In genomic region chr10:116017845-116018479, GRCm38 (mm10) we compare ENCODE assay signal across 8 mouse cellular contexts. TPM values are rescaled to one million over a fixed set of nuclear protein-coding genes. Genes with fewer than 3 reads are reported as not detected.
A peak's percentile ranks its signal among the peaks of the same experiment; 100 is the strongest.
DNase-seq lines count a peak whose midpoint lies in the region; ATAC-seq and TF ChIP-seq lines count a peak whose summit lies in the region.

Gene Ptprr, plus strand, starts transcription at chr10:116018213.

- DNase-seq in brain, embryonic 18.5 days (ENCODE audit: low read depth, low spot score) = peak; percentile 86
- DNase-seq in forebrain, embryonic 11.5 days (ENCODE audit: low spot score) = peak; percentile 90
- peak; percentile 92 for DNase-seq in layer of hippocampus, adult 9-11 months
- DNase-seq in lung, adult 2 months = peak; percentile 6
- DNase-seq in ovary, postnatal 14 days (ENCODE audit: low spot score) = peak; percentile 16
- DNase-seq in spleen, postnatal 4 days (ENCODE audit: low spot score in 2 of 2) = no peak

- H3K27me3 ChIP-seq in E14TG2a.4 (ENCODE audit: insufficient read depth, low read length) = peaks cover 14% of the 10 kb centered on the region
- no peaks in the 10 kb centered on the region for H3K27me3 ChIP-seq in forebrain, embryonic 11.5 days (ENCODE audit: control insufficient read depth, insufficient read depth, low read length)
- H3K27me3 ChIP-seq in hindbrain, embryonic 12.5 days = no peaks in the 10 kb centered on the region

- no peaks in the 10 kb centered on the region for H3K36me3 ChIP-seq in E14TG2a.4 (ENCODE audit: insufficient read depth, low read length)
- no peaks in the 10 kb centered on the region for H3K36me3 ChIP-seq in forebrain, embryonic 11.5 days (ENCODE audit: control insufficient read depth, insufficient read depth, low read length)
- H3K36me3 ChIP-seq in hindbrain, embryonic 12.5 days = no peaks in the 10 kb centered on the region

- H3K4me3 ChIP-seq in E14TG2a.4 (replicated peaks; ENCODE audit: low read length) = peak within 1 kb of the TSS; percentile 82
- peak within 1 kb of the TSS; percentile 34 for H3K4me3 ChIP-seq in forebrain, embryonic 11.5 days (ENCODE audit: low read depth, low read length)
- peak within 1 kb of the TSS; percentile 53 for H3K4me3 ChIP-seq in hindbrain, embryonic 12.5 days
- H3K4me3 ChIP-seq in lung, adult 2 months (replicated peaks; ENCODE audit: extremely low read depth, low read depth, low read length) = peak within 1 kb of the TSS; percentile 43

- peak within 1 kb of the TSS; percentile 54 for H3K9ac ChIP-seq in forebrain, embryonic 11.5 days (ENCODE audit: low read length)
- H3K9ac ChIP-seq in hindbrain, embryonic 12.5 days = peak within 1 kb of the TSS; percentile 62

- ATAC-seq in forebrain, embryonic 11.5 days (replicated peaks; ENCODE audit: low FRiP score) = peak; percentile 96
- ATAC-seq in hindbrain, embryonic 12.5 days (ENCODE audit: low FRiP score) = peak; percentile 97

- peak; percentile 51 for TF ChIP-seq CTCF in E14TG2a.4 (conservative IDR thresholded peaks at IDR 0.05; ENCODE audit: low read length)
- 0 out of 2 replicates have a peak, but pooled peaks have one; percentile 3 for TF ChIP-seq CTCF in lung, adult 2 months (IDR thresholded peaks at IDR 0.05; ENCODE audit: insufficient read depth, low read length)

- no peak for TF ChIP-seq POLR2A in lung, adult 2 months (IDR thresholded peaks at IDR 0.05; ENCODE audit: borderline replicate concordance, extremely low read depth, low read depth, low read length)

- no peak within 1 kb of the TSS for H3K27ac ChIP-seq in forebrain, embryonic 11.5 days (ENCODE audit: low read depth, low read length)
- peak within 1 kb of the TSS; percentile 60 for H3K27ac ChIP-seq in hindbrain, embryonic 12.5 days

- H3K9me3 ChIP-seq in E14TG2a.4 (ENCODE audit: low read length) = no peaks in the 10 kb centered on the region
- no peaks in the 10 kb centered on the region for H3K9me3 ChIP-seq in forebrain, embryonic 11.5 days (ENCODE audit: control insufficient read depth, low read length)
- no peaks in the 10 kb centered on the region for H3K9me3 ChIP-seq in hindbrain, embryonic 12.5 days (replicated peaks)

- H3K4me2 ChIP-seq in forebrain, embryonic 11.5 days (ENCODE audit: low read depth, low read length, severe bottlenecking) = peak within 1 kb of the TSS; percentile 62
- H3K4me2 ChIP-seq in hindbrain, embryonic 12.5 days (replicated peaks) = peak within 1 kb of the TSS; percentile 87

- peaks cover 18% of the 10 kb centered on the region for H3K4me1 ChIP-seq in E14TG2a.4 (replicated peaks; ENCODE audit: low read depth, low read length)
- H3K4me1 ChIP-seq in forebrain, embryonic 11.5 days (replicated peaks; ENCODE audit: control insufficient read depth, insufficient read depth, low read length) = peaks cover 3% of the 10 kb centered on the region; the same call in 1 of the 2 replicates
- peaks cover 12% of the 10 kb centered on the region for H3K4me1 ChIP-seq in hindbrain, embryonic 12.5 days
- H3K4me1 ChIP-seq in lung, adult 2 months (ENCODE audit: control insufficient read depth, insufficient read depth, low read length) = peaks cover 3% of the 10 kb centered on the region; the same call in 1 of the 2 replicates

- under 1% methylated on average over 19 of the region's 19 CpGs for WGBS in forebrain, embryonic 11.5 days
- under 1% methylated on average over 19 of the region's 19 CpGs for WGBS in hindbrain, embryonic 12.5 days
- WGBS in lung, adult 2 months = 1% methylated on average over 19 of the region's 19 CpGs

RNA-seq across cellular contexts. Expression of gene Ptprr, which starts in this region (rescaled TPM):
- 0.47 and 0.69 TPM in 2 replicates for polyA plus RNA-seq in forebrain, embryonic 11.5 days (2014; fragmentation: Nextera tagmentation; extraction: Ambion mirVana)
- polyA plus RNA-seq in hindbrain, embryonic 12.5 days (2016; fragmentation: Nextera tagmentation; extraction: Ambion mirVana) = 4.6 and 6.6 TPM in 2 replicates
- 0.59 and 0.89 TPM in 2 replicates for polyA plus RNA-seq in lung, adult 2 months (2012; rRNA removed)

Comparison
In these comparisons a context has a peak if more than half of its experiments do, and no peak if none do; other contexts are left out.
1. Peak in DNase-seq, ATAC-seq, H3K4me3 ChIP-seq, H3K9ac ChIP-seq and H3K4me2 ChIP-seq in forebrain, embryonic 11.5 days; RNA of the gene not detected or under 1 TPM.
2. Peak in DNase-seq and H3K4me3 ChIP-seq in lung, adult 2 months; RNA of the gene not detected or under 1 TPM.
3. DNase-seq: peak in brain, embryonic 18.5 days (single experiment), layer of hippocampus, adult 9-11 months (single experiment) and ovary, postnatal 14 days (single experiment); none in spleen, postnatal 4 days (0 of 2).
4. Peak in every context shown above with its lines, with median percentiles within 50 percentile points of each other: H3K4me3 ChIP-seq.